Mouse (Mus musculus) ES-Bruce4 (cell line): Measurements from ENCODE around the gene Mgat5.

Experiments used
- CTCF ChIP-seq: IDR thresholded peaks from one replicate; pipeline ENCODE4 v1.8.1; 2011; ENCODE audit warnings: low read depth, low read length
- POLR2A ChIP-seq: IDR thresholded peaks from one replicate; pipeline ENCODE4 v1.8.1; 2011; ENCODE audit warnings: low read length; ENCODE audit not compliant: insufficient read depth

DNA sequence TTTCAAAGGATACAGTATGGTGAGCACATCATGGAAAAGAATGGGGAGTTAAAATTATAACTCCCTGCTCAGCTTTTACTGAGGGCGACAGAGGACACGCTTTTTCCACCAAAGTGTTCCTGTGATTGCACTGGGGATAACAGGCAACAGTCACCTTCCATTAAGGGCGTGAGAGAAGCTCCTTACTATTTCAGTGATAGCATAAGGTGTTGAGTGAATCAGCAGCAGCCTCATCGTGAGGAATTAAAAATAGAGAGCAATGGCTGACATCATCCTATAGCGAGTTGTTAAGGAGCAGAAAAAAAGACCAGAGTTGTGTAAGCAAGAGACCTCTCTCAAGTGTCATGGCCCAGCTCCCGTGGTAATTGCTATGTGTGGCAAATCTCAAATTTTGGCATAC lies 41.3 kb downstream of the Mgat5 start:
- TF ChIP-seq POLR2A: no peak
- no peak for TF ChIP-seq CTCF
